Mouse (Mus musculus) midbrain, embryonic 15.5 days (tissue): ENCODE measurements at regions not wholly inside any gene's neighbourhood (a gene's known extent, or its start where the extent isn't known, plus 50 kb on each side); places are given as distances from the start of the nearest gene placed in this dataset.

Source experiments
- ATAC-seq: fragments of 200-750 bp; cut with Nextera tagmentation; replicated peaks from 2 replicates; pipeline ENCODE4 v1.8.0; 2017; ENCODE audit warnings: moderate TSS enrichment
- H3K27ac ChIP-seq: fragments of 300-500 bp; sonication (generic); 2 replicates; pipeline ENCODE4 v1.5.1; 2015; ENCODE audit warnings: mild to moderate bottlenecking, inconsistent platforms
- H3K27me3 ChIP-seq: fragments of 300-500 bp; sonication (generic); replicated peaks from 2 replicates; pipeline ENCODE4 v1.6.1; 2015; ENCODE audit warnings: inconsistent platforms
- H3K36me3 ChIP-seq: fragments of 300-500 bp; sonication (generic); replicated peaks from 2 replicates; pipeline ENCODE4 v1.6.1; 2015; ENCODE audit warnings: inconsistent platforms
- H3K4me1 ChIP-seq: fragments of 300-500 bp; sonication (generic); 2 replicates; pipeline ENCODE4 v1.6.1; 2015; ENCODE audit warnings: inconsistent platforms
- H3K4me2 ChIP-seq: fragments of 300-500 bp; sonication (generic); 2 replicates; pipeline ENCODE4 v1.6.1; 2015; ENCODE audit warnings: inconsistent platforms, mild to moderate bottlenecking, moderate library complexity
- H3K4me3 ChIP-seq: fragments of 300-500 bp; sonication (generic); 2 replicates; pipeline ENCODE4 v1.5.1; 2015; ENCODE audit warnings: mild to moderate bottlenecking, inconsistent platforms
- H3K9ac ChIP-seq: fragments of 300-500 bp; sonication (generic); 2 replicates; pipeline ENCODE4 v1.6.1; 2015; ENCODE audit warnings: mild to moderate bottlenecking, inconsistent platforms
- H3K9me3 ChIP-seq: fragments of 300-500 bp; sonication (generic); 2 replicates; pipeline ENCODE4 v1.6.1; 2016; ENCODE audit warnings: inconsistent platforms
- WGBS: fragments of 180-500 bp; shearing (Covaris S2); methylation state at CpG from one replicate; pipeline ENCODE4 v1.1.7; 2015; ENCODE audit warnings: mixed read lengths; 5-methylcytosine and 5-hydroxymethylcytosine counted together

- H3K27ac ChIP-seq = no peak overlapping the region
- WGBS = 80% methylated on average over 2 of the region's 2 CpGs
- no peaks in the 10 kb centered on the region for H3K27me3 ChIP-seq
- no peaks in the 10 kb centered on the region for H3K36me3 ChIP-seq
- H3K4me1 ChIP-seq = no peaks in the 10 kb centered on the region
- H3K9me3 ChIP-seq = no peaks in the 10 kb centered on the region
- H3K9ac ChIP-seq = no peak overlapping the region
- H3K4me3 ChIP-seq = no peak overlapping the region
- H3K4me2 ChIP-seq = no peak overlapping the region
- no peak for ATAC-seq
These were observed 52.8 kb upstream of the Eci2 start for GRCm38 (mm10) chr13:35079685-35080084.

- ATAC-seq = no peak
- Histone ChIP-seq H3K36me3 (no peaks in the 10 kb centered on the region), H3K9ac (no peak overlapping the region), H3K4me1 (no peaks in the 10 kb centered on the region), H3K4me3 (no peak overlapping the region), H3K9me3 (no peaks in the 10 kb centered on the region), H3K27me3 (no peaks in the 10 kb centered on the region), H3K27ac (no peak overlapping the region), H3K4me2 (no peak overlapping the region)
- WGBS = 74% methylated on average over 3 of the region's 3 CpGs
These were observed 58.5 kb upstream of the Eci2 start for GRCm38 (mm10) chr13:35085386-35085785.

DNA sequence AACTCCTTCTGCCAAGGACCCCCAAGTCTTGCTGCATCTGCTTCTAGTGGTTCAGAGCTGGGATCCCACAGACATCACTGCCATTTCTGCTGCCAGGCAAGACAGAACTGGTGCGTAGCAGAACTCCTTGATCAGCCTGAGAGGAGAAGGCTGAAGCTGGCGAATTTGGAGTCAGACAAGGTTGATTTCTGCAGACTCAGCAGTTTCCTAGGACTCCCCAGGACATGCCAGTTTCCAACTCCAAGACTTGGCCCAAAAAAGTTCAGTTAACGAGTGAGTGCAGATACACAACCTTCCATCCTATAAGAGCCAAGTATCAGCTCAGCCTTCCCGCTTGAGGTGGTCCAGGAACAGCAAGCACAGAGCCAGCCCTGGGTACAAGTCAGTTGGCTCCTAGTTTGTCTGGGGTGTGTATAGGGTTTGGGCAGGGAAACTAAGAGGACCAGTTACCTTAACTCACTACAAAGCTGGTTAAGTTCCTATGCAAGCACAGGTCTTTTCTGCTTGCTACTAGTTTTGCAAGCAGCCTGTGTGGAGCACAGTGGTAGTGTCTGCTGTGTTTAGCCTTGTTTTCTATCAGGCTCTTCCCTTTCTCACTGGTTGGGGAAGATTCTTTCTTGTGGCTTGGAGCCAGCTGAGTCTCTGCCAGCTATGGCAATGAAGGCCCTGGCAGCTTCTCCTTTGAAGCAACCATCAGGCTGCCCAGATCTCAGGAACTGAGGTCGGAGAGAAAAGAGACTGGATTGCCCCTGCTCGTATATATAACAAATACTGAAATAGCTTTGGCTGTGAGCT, 60.5 kb upstream of the Eci2 start:
- Histone ChIP-seq H3K4me2 (no peak overlapping the region), H3K9ac (no peak overlapping the region), H3K27me3 (no peaks in the 10 kb centered on the region), H3K4me3 (no peak overlapping the region), H3K36me3 (no peaks in the 10 kb centered on the region), H3K4me1 (no peaks in the 10 kb centered on the region), H3K9me3 (no peaks in the 10 kb centered on the region), H3K27ac (no peak overlapping the region)
- no peak for ATAC-seq
- WGBS = 82% methylated on average over 6 of the region's 6 CpGs

GRCm38 (mm10) chr13:35091155-35091554, 64.3 kb upstream of the Eci2 start:
- ATAC-seq = no peak
- 86% methylated on average over 3 of the region's 3 CpGs for WGBS
- Histone ChIP-seq H3K9ac (no peak overlapping the region), H3K4me1 (no peaks in the 10 kb centered on the region), H3K4me2 (no peak overlapping the region), H3K27ac (no peak overlapping the region), H3K27me3 (no peaks in the 10 kb centered on the region), H3K4me3 (no peak overlapping the region), H3K9me3 (no peaks in the 10 kb centered on the region), H3K36me3 (no peaks in the 10 kb centered on the region)

DNA sequence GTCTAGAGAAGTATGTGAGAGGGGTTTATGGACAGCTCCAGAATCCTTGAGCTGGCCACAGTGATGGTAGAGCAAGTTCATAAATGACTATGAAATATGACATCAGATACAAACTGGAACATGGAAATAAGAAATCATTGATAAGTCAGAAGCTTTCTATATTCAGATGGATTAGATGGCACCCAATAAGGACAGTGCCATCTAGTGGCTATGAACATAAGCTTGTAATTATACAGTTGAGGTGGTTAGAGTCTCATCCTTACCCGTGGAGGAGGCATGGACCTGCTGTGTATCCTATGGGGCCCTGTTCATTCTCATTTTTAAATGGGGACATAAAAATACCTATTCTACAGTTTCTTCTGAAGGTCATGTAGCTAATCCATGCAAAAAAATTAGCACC, 92.9 kb upstream of the Eci2 start:
- no peak for ATAC-seq
- 39% methylated on average over 1 of the region's 1 CpGs for WGBS
- no peaks in the 10 kb centered on the region for H3K27me3 ChIP-seq

GRCm38 (mm10) chr13:35129475-35129874, 102.6 kb upstream of the Eci2 start:
- Histone ChIP-seq H3K4me1 (no peaks in the 10 kb centered on the region), H3K9me3 (no peaks in the 10 kb centered on the region)
- WGBS = 72% methylated on average over 2 of the region's 2 CpGs

More for the DNA sequence above, 92.9 kb upstream of the Eci2 start:
- Histone ChIP-seq H3K4me1 (no peaks in the 10 kb centered on the region), H3K9me3 (no peaks in the 10 kb centered on the region), H3K36me3 (no peaks in the 10 kb centered on the region), H3K4me3 (no peak overlapping the region), H3K4me2 (no peak overlapping the region), H3K27ac (no peak overlapping the region), H3K9ac (no peak overlapping the region)

DNA sequence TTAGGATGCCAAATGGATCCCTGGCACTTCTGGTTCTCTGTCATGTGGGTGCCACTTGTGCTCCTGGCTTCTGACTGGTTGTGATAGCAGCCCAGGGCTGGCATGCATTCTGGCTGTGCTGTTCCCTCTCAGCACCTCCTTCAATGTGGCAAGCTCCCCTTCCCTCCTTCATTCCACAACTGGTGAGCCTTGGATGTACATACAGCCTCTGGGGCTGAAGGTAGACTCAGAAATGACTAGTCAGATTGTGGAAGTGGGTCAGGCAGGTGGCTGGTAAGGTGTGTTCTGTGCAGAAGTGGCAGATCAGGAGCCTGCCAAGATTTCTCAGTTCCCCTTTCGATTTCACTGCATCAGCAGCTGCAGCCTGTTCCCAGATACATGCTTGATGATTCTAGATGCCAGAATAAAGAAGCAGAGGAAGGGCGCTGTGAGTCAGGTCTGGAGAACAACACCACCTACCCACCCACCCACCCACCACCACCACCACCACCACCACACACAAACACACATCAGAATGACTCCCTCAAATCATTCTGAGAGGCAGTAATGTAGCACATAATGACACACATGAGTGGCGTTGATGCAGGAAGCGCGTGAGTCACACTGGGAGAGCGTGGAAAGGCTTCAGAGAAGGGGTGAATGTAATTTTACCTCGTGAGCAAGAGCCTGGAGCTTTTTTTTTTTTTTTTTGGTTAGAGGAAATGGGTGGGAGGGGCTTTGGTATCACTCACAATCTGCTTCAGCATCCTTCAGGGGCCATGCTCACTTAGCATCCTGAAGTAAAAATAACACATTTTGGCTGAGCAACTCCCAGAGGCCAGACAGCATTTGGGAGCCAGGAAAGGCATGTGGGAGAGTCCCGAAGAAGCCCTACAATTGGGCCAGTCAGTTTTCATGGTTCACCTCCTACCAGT, 104.6 kb upstream of the Eci2 start:
- Histone ChIP-seq H3K4me1 (no peaks in the 10 kb centered on the region), H3K36me3 (no peaks in the 10 kb centered on the region), H3K4me2 (no peak overlapping the region), H3K9ac (no peak overlapping the region), H3K27ac (no peak overlapping the region), H3K9me3 (no peaks in the 10 kb centered on the region), H3K4me3 (no peak overlapping the region), H3K27me3 (no peaks in the 10 kb centered on the region)
- no peak for ATAC-seq
- 72% methylated on average over 8 of the region's 8 CpGs for WGBS

More at GRCm38 (mm10) chr13:35129475-35129874, 102.6 kb upstream of the Eci2 start:
- H3K4me3 ChIP-seq = no peak overlapping the region
- ATAC-seq = no peak
- H3K27me3 ChIP-seq = no peaks in the 10 kb centered on the region
- H3K9ac ChIP-seq = no peak overlapping the region
- no peaks in the 10 kb centered on the region for H3K36me3 ChIP-seq
- H3K27ac ChIP-seq = no peak overlapping the region
- no peak overlapping the region for H3K4me2 ChIP-seq

DNA sequence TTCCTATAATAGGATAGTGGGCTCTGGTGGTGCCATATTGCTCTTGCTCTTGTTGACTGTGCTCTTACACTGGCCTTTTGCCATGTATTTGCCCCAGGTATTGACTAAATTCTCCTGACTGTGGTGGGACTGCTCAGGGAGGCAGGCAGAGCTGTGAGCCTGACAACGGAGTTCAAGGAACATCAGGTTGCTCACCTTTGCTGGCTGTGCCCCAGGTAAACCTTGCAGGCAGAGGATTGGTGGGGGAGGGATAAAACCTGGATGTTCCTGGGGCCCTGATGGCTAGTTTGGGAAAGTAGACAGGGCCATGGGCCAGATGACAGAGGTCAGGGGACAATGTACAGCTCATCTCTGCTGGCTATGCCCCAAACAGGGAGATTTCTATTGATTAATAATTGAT, 124.7 kb upstream of the Eci2 start:
- Histone ChIP-seq H3K27ac (no peak overlapping the region), H3K9me3 (no peaks in the 10 kb centered on the region), H3K27me3 (no peaks in the 10 kb centered on the region), H3K9ac (no peak overlapping the region), H3K36me3 (no peaks in the 10 kb centered on the region), H3K4me3 (no peak overlapping the region), H3K4me2 (no peak overlapping the region), H3K4me1 (no peaks in the 10 kb centered on the region)
- ATAC-seq = no peak
- 91% methylated on average over 1 of the region's 1 CpGs for WGBS

DNA sequence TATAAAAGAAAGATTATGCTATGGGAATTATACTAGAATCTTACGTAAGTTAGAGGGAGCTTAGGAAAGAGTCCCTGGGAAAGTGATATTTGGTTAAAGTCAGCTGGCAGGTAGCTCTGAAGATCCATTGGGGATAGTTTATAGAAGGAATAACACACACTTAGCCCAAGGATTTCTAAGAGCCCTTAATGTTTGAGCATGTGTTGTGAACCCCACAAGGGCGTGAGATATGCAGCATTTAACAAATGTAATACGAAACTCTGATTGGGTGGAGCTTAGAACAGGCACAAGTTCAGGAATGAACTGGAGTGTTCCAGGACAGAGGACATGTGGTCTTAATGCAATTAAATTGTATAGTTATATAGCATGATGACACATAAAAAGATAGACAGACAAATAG, 132.6 kb upstream of the Eci2 start:
- Histone ChIP-seq H3K9me3 (no peaks in the 10 kb centered on the region), H3K36me3 (no peaks in the 10 kb centered on the region), H3K9ac (no peak overlapping the region), H3K4me3 (no peak overlapping the region), H3K27me3 (no peaks in the 10 kb centered on the region), H3K4me1 (no peaks in the 10 kb centered on the region), H3K27ac (no peak overlapping the region), H3K4me2 (no peak overlapping the region)
- no peak for ATAC-seq
- 85% methylated on average over 3 of the region's 3 CpGs for WGBS

- H3K27me3 ChIP-seq = no peaks in the 10 kb centered on the region
- H3K9ac ChIP-seq = no peak overlapping the region
- ATAC-seq = no peak
- no peaks in the 10 kb centered on the region for H3K9me3 ChIP-seq
- 5% methylated on average over 2 of the region's 2 CpGs for WGBS
- no peaks in the 10 kb centered on the region for H3K4me1 ChIP-seq
- no peak overlapping the region for H3K4me2 ChIP-seq
- no peak overlapping the region for H3K27ac ChIP-seq
- H3K4me3 ChIP-seq = no peak overlapping the region
- no peaks in the 10 kb centered on the region for H3K36me3 ChIP-seq
These were observed 133.9 kb upstream of the Eci2 start for GRCm38 (mm10) chr13:35160767-35161166.

- no peak overlapping the region for H3K27ac ChIP-seq
These were observed 139.2 kb upstream of the Eci2 start for GRCm38 (mm10) chr13:35166080-35166479.

GRCm38 (mm10) chr13:35166831-35167541, 140.1 kb upstream of the Eci2 start:
- Histone ChIP-seq H3K4me2 (no peak overlapping the region), H3K36me3 (no peaks in the 10 kb centered on the region), H3K4me1 (no peaks in the 10 kb centered on the region), H3K9ac (no peak overlapping the region), H3K9me3 (no peaks in the 10 kb centered on the region), H3K27me3 (no peaks in the 10 kb centered on the region), H3K4me3 (no peak overlapping the region), H3K27ac (no peak overlapping the region)
- 77% methylated on average over 8 of the region's 8 CpGs for WGBS
- no peak for ATAC-seq

More at GRCm38 (mm10) chr13:35166080-35166479, 139.2 kb upstream of the Eci2 start:
- no peak for ATAC-seq
- no peak overlapping the region for H3K4me3 ChIP-seq
- 57% methylated on average over 5 of the region's 5 CpGs for WGBS
- H3K4me1 ChIP-seq = no peaks in the 10 kb centered on the region
- H3K9ac ChIP-seq = no peak overlapping the region
- no peaks in the 10 kb centered on the region for H3K27me3 ChIP-seq
- no peak overlapping the region for H3K4me2 ChIP-seq
- H3K9me3 ChIP-seq = no peaks in the 10 kb centered on the region
- H3K36me3 ChIP-seq = no peaks in the 10 kb centered on the region
